Mouse (Mus musculus) lung, postnatal 0 days (tissue): ENCODE data around the gene Ttll10.

Experiments
- CTCF ChIP-seq: IDR thresholded peaks from 2 replicates; pipeline ENCODE4 v1.5.1; 2016; ENCODE audit warnings: antibody characterized with exemption, mild to moderate bottlenecking
- EP300 ChIP-seq: IDR thresholded peaks from 2 replicates; pipeline ENCODE4 v1.6.1; 2016; ENCODE audit warnings: antibody characterized with exemption, mild to moderate bottlenecking, control low read depth

DNA sequence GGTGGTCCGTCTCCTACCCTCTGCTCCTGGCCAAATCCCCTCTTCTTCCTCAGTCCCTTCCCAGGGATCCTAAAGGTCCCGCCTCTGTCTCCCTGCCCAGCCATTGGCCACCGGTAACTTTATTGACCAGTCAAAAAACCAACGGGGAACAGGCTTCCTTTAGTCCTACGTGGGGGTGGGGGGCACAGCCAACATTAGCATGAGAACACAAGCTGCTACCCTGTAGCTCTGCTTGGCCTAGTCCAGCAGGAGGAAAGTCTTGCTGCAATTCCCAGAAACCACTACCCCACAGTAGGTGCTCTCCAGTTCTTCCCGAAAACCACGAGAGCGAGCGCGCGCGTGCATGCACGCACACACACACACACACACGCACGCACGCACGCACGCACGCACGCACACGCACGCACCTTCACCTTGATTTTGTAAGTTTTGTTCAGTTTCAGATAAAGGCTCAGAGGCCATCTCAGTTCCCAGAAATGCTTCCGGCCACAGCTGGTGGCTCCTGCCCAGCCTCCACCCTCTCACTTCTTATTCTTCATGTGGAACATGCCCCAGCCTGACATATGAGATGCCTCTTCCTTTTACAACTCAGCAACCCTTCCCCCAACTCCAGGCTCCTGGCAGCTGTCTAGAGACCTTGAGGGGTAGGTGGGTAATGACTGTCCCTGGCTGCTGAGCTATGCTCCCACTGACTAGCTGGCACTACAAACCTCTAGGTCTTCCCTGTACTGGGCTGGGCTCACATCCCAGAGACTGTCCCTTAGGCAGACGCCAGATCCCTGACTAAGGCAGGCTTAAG lies 27.4 kb downstream of the Ttll10 start:
- TF ChIP-seq CTCF, result no peak
- no peak for TF ChIP-seq EP300
